Mouse (Mus musculus) limb, embryonic 11.5 days (tissue): ENCODE data around the gene Cfd. TPM values are rescaled to one million over a fixed set of nuclear protein-coding genes. Genes with fewer than 3 reads are reported as not detected.

Source experiments
- ATAC-seq: fragments of 200-750 bp; cut with Nextera tagmentation; 2 replicates; pipeline ENCODE4 v1.8.0; 2017; ENCODE audit warnings: low read depth; ENCODE audit not compliant: insufficient number of reproducible peaks, low FRiP score, low TSS enrichment
- DNase-seq: peaks from one replicate; pipeline ENCODE4 v3.0.0-alpha.2; 2015; ENCODE audit warnings: low spot score
- H3K27ac ChIP-seq: fragments of 300-500 bp; sonication (generic); replicated peaks from 2 replicates; pipeline ENCODE4 v1.5.1; 2014; ENCODE audit warnings: low read depth, mild to moderate bottlenecking, low read length
- H3K27me3 ChIP-seq: fragments of 300-500 bp; sonication (generic); 2 replicates; pipeline ENCODE4 v1.6.1; 2014; ENCODE audit warnings: mild to moderate bottlenecking, low read length, mixed read lengths; ENCODE audit not compliant: control insufficient read depth, insufficient read depth
- H3K36me3 ChIP-seq: fragments of 300-500 bp; sonication (generic); 2 replicates; pipeline ENCODE4 v1.6.1; 2014; ENCODE audit warnings: mild to moderate bottlenecking, low read length, moderate library complexity, mixed read lengths; ENCODE audit not compliant: control insufficient read depth, insufficient read depth
- H3K4me1 ChIP-seq: fragments of 300-500 bp; sonication (generic); 2 replicates; pipeline ENCODE4 v1.6.1; 2014; ENCODE audit warnings: low read length, mixed read lengths; ENCODE audit not compliant: control insufficient read depth, insufficient read depth
- H3K4me2 ChIP-seq: fragments of 300-500 bp; sonication (generic); 2 replicates; pipeline ENCODE4 v1.6.1; 2014; ENCODE audit warnings: low read depth, mild to moderate bottlenecking, moderate library complexity; ENCODE audit not compliant: severe bottlenecking
- H3K4me3 ChIP-seq: fragments of 300-500 bp; sonication (generic); 2 replicates; pipeline ENCODE4 v1.5.1; 2014; ENCODE audit warnings: low read depth, low read length
- H3K9ac ChIP-seq: fragments of 300-500 bp; sonication (generic); 2 replicates; pipeline ENCODE4 v1.6.1; 2014; ENCODE audit warnings: mild to moderate bottlenecking, low read length
- H3K9me3 ChIP-seq: fragments of 300-500 bp; sonication (generic); 2 replicates; pipeline ENCODE4 v1.6.1; 2016; ENCODE audit warnings: low read length; ENCODE audit not compliant: control insufficient read depth
- WGBS: fragments of 180-500 bp; shearing (Covaris S2); extraction: QIAGEN DNeasy Blood & Tissue Kit; methylation state at CpG from one replicate; pipeline ENCODE4 v1.1.7; 2014; 5-methylcytosine and 5-hydroxymethylcytosine counted together
- polyA plus RNA-seq: library from polyadenylated mRNA; unstranded; fragments of >200 nt; fragmentation: Nextera tagmentation; extraction: Ambion mirVana; gene quantifications from 2 replicates; pipeline ENCODE4 v1.2.1, GENCODE M21; 2014

Gene Cfd
- polyA plus RNA-seq, 1 experiment from 2014 or later, result not detected

DNA sequence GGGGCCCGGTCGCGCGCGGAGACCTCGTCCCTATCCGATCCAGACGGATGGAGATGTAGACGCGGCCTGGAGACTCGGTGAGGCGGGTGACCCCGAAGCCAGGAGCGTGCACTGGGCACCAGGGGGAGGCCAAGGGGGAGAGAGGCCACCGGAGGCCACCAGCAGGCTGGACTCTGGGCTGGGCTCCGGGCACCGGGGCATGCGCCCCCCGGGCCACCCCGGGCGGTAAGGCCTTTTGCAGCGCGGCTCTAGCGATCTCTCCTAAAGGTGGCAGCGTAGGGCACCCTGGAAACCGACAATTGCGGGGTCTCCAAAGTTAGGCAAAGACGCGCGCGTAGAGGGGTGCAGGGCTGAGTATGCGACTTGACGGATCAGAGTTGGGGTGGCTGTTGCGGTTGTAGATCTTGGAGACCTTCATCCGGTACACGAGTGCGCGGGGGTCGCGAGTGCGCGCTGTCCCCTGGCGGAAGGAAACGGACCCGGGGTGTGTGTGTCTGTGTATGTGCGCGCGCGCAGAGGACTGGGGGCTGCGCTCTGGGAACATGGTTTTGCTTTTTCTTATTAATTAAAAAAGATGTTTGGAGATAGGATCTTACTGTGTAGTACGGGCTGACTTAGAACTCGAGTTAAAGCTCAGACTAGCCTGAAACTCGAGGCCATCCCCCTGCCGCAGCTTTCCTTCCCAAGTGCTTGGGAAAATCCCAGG lies 36.8 kb downstream of the Cfd start:
- H3K4me2 ChIP-seq, result peak overlapping the region; percentile 81
- peaks cover 7% of the 10 kb centered on the region; the same call in 1 of the 2 replicates for H3K36me3 ChIP-seq
- H3K4me3 ChIP-seq, result peak overlapping the region; percentile 98
- H3K27me3 ChIP-seq, result peaks cover 8% of the 10 kb centered on the region
- H3K9ac ChIP-seq, result peak overlapping the region; percentile 95
- DNase-seq (peak; percentile 80), ATAC-seq (peak; percentile 15; the same call in 1 of the 2 replicates)
- peaks cover 34% of the 10 kb centered on the region for H3K4me1 ChIP-seq
- H3K27ac ChIP-seq, result peak overlapping the region; percentile 91
- under 1% methylated on average over 54 of the region's 54 CpGs for WGBS
- H3K9me3 ChIP-seq, result peaks cover 2% of the 10 kb centered on the region; the same call in 1 of the 2 replicates

DNA sequence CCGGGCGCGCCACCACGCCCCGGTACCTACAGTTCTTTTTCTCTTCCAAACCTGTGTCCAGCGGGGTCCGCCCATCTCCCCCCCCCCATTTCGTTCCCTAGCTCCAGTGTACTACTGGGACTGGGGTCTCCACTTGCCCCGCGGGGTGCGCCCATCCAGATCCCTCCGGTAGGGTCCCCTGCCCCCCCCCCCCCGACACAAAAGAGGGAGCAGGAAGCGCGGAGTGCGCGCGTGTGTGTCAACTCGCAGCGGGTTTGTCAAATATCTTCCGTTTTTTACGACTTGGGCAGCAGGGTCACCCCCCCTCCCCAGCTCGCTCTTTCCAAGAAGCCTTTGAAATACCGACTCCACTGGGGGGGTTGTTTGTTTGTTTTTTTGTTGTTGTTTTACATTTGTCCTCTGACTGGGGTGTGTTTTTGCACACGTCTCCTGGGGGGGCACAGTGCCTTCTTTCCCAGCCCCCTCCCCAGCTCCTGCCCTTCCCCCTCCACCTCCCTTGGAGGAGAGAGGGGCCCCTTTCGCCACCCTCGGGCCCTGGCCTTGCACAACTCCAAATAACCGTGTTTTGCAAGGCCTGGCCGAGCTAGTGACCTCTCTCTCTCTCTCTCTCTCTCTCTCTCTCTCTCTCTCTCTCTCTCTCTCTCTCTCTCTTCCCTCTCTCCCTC lies 37.5 kb downstream of the Cfd start:
- DNase-seq (peak; percentile 76), ATAC-seq (no peak)
- WGBS, result under 1% methylated on average over 28 of the region's 29 CpGs

DNA sequence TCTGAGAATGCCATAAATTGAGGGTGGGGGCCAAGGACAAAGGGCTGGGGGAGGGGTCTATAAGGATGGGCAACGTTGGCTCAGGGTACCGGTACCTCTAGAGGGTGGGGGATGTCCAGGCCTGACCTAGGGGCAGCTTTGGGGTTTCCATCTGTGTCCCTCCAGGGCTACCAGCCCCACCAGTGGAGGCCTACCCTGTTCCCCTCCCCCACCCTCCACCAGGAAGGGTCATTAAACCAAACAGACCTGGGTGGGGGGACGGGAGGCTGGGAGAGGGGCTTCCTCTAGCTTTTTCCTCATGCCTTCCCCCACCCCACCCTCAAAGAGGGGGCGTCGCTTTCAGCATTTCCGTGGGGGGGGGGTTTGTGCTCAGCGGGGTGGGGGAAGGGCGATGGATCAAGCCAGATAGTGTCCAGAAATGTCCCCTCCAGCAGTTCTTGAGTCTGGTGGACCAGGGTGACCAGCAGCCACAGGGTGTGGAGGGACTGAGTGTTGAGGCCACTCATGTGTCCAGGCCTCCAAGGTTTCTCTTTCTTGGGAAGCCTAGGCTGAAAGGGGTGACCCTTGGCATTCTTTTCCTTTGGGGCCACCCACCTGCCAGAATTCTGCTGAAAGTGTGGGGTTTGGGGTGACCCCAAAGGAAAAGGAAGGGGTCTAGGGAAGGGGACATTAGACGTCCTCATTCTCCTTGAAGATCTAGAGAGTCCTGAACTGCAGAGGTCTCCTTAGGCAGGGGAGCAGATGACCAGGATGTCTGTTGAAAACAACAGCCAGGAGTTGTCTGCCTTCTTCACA lies 38.5 kb downstream of the Cfd start:
- Histone ChIP-seq H3K9me3 (no peaks in the 10 kb centered on the region), H3K9ac (peak overlapping the region; percentile 60), H3K4me3 (peak overlapping the region; percentile 98), H3K36me3 (peaks cover 7% of the 10 kb centered on the region; the same call in 1 of the 2 replicates), H3K4me1 (peaks cover 50% of the 10 kb centered on the region), H3K27ac (peak overlapping the region; percentile 91), H3K27me3 (no peaks in the 10 kb centered on the region), H3K4me2 (peak overlapping the region; percentile 81)
- ATAC-seq (no peak), DNase-seq (peak; percentile 57)
- WGBS, result 8% methylated on average over 9 of the region's 9 CpGs

More for the DNA sequence above, 37.5 kb downstream of the Cfd start:
- Histone ChIP-seq H3K4me2 (peak overlapping the region; percentile 81), H3K9me3 (no peaks in the 10 kb centered on the region), H3K36me3 (peaks cover 7% of the 10 kb centered on the region; the same call in 1 of the 2 replicates), H3K4me3 (peak overlapping the region; percentile 98), H3K27ac (peak overlapping the region; percentile 91), H3K27me3 (peaks cover 2% of the 10 kb centered on the region; the same call in 1 of the 2 replicates), H3K9ac (peak overlapping the region; percentile 95), H3K4me1 (peaks cover 41% of the 10 kb centered on the region)

DNA sequence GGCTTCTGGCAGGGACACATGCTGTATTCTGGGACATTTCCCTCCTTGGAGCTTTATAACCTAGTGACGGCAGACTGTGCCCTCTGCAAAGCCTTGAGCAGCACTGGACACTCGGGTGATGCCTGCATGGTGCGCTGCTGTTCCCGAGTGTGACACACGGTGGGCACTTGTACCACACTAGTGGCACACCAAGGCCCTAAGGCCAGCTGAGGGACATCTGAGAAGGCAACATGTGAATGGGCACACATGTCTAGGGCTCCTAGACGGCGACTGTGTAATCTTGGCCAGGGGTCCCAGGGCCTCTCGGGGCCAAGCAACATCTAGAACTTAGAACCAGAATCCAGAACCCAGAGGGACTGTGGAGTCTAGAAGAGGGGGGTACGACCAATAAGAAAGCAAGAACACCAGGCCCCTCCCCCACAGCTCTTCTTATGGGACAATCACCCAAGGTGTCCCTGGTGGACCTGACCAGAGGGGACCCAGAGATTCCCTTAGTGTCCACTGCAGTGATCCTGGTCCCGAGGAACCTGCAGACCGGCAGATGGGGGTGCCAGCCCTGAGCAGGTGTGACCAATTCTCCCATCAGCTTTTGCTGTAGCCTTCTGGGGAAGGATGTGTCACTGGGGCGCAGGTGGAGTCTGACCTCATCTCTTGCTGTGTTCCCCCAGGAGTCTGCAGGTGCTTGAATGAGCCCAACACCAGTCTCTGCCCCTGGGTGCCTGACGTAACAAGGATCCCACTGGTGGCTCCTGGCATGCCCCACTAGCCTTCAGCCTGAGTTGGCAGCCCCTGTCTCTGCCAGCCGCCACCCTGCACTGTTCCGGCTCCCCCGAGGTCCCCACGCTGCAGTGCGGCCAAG lies 39.5 kb downstream of the Cfd start:
- H3K36me3 ChIP-seq, result peaks cover 12% of the 10 kb centered on the region
- 88% methylated on average over 18 of the region's 18 CpGs for WGBS
- DNase-seq (no peak), ATAC-seq (no peak)
- H3K4me1 ChIP-seq, result peaks cover 54% of the 10 kb centered on the region
- H3K4me3 ChIP-seq, result no peak overlapping the region
- no peaks in the 10 kb centered on the region for H3K27me3 ChIP-seq
- H3K9me3 ChIP-seq, result no peaks in the 10 kb centered on the region
- H3K27ac ChIP-seq, result no peak overlapping the region
- H3K4me2 ChIP-seq, result peak overlapping the region; percentile 22; the same call in 1 of the 2 replicates
- H3K9ac ChIP-seq, result no peak overlapping the region

DNA sequence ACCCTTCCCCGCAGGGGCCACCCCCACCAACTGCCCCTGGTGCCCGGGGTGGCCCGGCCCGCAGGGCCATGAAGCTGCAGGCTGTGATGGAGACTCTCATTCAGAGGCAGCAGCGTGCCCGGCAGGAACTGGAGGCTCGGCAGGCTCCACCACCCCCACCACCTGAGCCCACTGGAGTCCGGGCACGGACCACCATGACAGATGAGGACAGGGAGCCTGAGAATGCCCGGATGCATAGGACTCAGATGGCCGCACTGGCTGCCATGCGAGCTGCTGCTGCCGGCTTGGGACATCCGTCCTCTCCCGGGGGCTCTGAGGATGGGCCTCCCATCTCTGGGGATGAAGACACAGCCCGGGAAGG lies 40.2 kb downstream of the Cfd start:
- WGBS, result 91% methylated on average over 16 of the region's 16 CpGs
- H3K9ac ChIP-seq, result no peak overlapping the region
- DNase-seq (no peak), ATAC-seq (no peak)
- peaks cover 12% of the 10 kb centered on the region for H3K36me3 ChIP-seq
- no peak overlapping the region for H3K4me3 ChIP-seq
- H3K27ac ChIP-seq, result no peak overlapping the region
- H3K9me3 ChIP-seq, result no peaks in the 10 kb centered on the region
- no peaks in the 10 kb centered on the region for H3K27me3 ChIP-seq
- H3K4me1 ChIP-seq, result peaks cover 54% of the 10 kb centered on the region
- 0 out of 2 replicates have a peak overlapping the region, but pooled peaks have one; percentile 22 for H3K4me2 ChIP-seq

DNA sequence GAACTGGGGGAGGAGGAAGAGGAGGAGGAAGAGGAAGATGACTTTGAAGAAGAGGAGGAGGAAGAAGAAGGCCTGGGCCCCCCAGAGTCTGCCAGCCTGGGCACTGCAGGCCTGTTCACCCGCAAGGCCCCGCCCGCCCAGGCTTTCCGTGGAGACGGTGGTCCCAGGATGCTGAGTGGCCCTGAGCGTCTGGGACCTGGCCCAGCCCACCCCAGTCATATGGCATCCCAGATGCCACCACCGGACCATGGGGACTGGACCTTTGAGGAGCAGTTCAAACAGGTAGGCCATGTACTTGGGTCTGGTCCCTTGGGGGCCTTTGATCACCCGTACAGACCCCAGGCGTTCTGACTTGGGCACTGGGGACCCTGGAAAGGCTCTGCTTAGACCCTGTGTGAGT lies 41.1 kb downstream of the Cfd start:
- Histone ChIP-seq H3K9me3 (no peaks in the 10 kb centered on the region), H3K27ac (peak overlapping the region; percentile 64; the same call in 1 of the 2 replicates), H3K4me2 (no peak overlapping the region), H3K4me3 (no peak overlapping the region), H3K36me3 (peaks cover 15% of the 10 kb centered on the region), H3K4me1 (peaks cover 49% of the 10 kb centered on the region), H3K27me3 (no peaks in the 10 kb centered on the region), H3K9ac (no peak overlapping the region; the same call in 1 of the 2 replicates)
- 77% methylated on average over 9 of the region's 9 CpGs for WGBS
- no peak for ATAC-seq
- no peak for DNase-seq

DNA sequence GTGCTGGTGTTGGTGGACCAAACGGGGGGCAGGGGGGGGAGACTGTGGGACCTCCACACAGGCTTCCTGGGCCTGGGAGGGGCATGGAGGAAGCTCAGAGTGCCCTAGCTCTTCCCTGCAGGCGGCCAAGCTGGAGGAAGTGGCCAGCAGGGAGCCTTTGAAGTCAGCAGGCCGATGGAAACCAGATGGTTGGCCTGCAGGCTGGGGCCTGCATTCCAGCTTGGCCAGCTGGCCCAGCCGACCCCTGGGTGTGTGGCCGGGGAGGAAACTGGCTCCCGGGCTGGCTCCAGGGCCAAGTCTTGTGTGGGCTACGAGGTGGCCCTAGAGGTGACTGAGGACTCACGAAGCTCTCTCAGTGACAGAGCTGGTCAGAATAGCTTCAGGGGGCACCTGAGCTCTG lies 42.1 kb downstream of the Cfd start:
- peak overlapping the region; percentile 14 for H3K4me3 ChIP-seq
- ATAC-seq, result no peak

More for the DNA sequence above, 42.1 kb downstream of the Cfd start:
- Histone ChIP-seq H3K27ac (peak overlapping the region; percentile 64), H3K36me3 (peaks cover 16% of the 10 kb centered on the region), H3K9me3 (no peaks in the 10 kb centered on the region), H3K27me3 (no peaks in the 10 kb centered on the region), H3K4me1 (peaks cover 49% of the 10 kb centered on the region), H3K9ac (peak overlapping the region; percentile 37; the same call in 1 of the 2 replicates), H3K4me2 (peak overlapping the region; percentile 19)
- WGBS, result 2% methylated on average over 8 of the region's 8 CpGs
- DNase-seq, result peak; percentile 81
